Mouse (Mus musculus) kidney, adult 2 months (tissue): Measurements from ENCODE around the gene Odf2.

ENCODE experiments used
- CTCF ChIP-seq: fragments of 200-500 bp; conservative IDR thresholded peaks from 2 replicates; pipeline ENCODE4 v1.5.1; 2011; ENCODE audit warnings: low read depth, mild to moderate bottlenecking, control low read depth, low read length, moderate library complexity, mixed read lengths; ENCODE audit not compliant: insufficient read depth, insufficient read length
- POLR2A ChIP-seq: fragments of 200-500 bp; IDR thresholded peaks from one replicate; pipeline ENCODE4 v1.6.1; 2011; ENCODE audit warnings: low read depth, low read length, control low read depth

DNA sequence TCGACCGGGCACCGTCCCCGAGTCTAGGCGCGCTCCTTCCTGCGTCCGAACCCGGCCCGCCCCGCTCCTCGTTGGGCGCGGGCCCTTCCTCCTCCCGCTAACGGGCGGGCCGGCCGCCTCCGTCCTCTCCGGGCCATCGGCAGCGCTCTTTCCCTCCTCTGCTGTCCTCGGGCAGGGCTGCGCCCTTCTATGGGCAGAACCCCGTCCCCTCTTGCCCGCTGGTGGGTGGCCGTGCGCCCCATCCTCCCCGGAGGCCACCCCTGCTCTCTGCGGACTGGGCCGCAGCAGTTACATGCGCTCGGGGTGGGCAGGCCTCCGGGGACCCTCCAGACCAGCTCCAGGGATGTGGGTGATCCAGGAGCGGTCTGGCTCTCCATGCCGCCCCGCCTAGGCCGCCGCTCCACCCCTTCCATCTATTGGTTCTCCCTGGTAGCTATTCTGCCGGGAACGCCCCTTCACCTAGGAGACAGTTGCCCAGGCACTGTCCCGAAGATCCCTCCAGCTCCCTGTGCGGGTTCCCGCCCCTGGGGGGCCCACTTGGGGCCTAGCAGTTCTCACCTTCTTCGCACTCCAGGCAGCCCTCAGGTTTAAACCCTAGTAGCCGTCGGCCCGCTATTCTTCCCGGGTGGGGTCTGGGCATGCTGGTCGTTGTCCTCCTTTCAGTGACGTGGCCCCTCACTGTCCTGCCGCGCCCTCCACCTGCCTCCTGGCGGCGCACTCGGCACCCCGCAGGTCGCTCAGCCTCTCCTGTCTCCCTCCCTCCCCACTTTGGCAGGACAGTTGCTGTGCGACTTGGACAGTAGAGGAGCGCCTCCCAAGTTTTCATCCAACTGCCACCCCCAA, 1.2 kb downstream of the Odf2 start:
- TF ChIP-seq CTCF: no peak
- no peak for TF ChIP-seq POLR2A
